Mouse (Mus musculus): ENCODE measurements around the gene Dnaic1. TPM values are rescaled to one million over a fixed set of nuclear protein-coding genes. Genes with fewer than 3 reads are reported as not detected.

The Dnaic1 gene
- total RNA-seq, 2 experiments from 2014 or later = 7.8 to 9.0 TPM

DNA sequence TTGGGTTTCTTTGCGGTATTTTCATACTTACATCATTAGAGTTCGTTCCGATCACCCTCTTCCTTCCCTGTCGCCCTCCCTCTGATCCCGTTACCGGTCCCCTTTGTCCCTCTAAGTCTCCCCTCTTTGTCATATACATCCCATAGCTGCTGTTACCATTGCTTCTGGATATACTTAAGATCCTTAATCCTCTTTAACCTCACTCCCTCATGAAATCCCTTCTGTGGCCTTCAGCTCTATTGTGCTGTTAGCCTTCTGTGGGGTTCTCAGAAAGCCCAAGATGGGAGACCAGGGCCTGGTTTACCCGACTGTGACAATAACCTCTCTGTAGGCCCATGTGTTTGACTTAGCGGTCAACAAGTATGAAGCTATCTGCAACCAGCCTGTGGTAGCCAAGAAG lies 65.1 kb downstream of the Dnaic1 start:
- no peak for DNase-seq (ENCODE audit: low spot score in 2 of 2)

DNA sequence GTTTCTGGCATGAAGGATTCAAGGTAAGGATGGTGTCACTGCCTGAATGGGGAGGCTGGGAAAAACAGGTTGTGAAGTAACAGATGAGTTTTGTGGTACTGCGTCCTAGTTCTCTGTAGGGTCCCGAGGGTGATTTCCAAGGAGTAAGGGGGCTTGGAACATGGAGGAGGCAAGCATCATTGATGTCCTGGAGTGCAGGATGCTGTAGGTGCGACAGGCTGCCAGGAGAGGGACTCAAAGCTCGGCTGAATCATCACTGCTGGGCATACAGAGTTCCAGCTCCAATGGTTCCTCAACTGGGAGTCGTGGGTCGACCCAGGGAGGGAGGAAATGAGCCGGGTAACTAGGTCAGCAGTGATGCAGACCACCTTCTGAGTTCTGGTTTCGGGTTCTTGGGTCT lies 65.6 kb downstream of the Dnaic1 start:
- no peak for DNase-seq (ENCODE audit: low spot score in 2 of 2)

DNA sequence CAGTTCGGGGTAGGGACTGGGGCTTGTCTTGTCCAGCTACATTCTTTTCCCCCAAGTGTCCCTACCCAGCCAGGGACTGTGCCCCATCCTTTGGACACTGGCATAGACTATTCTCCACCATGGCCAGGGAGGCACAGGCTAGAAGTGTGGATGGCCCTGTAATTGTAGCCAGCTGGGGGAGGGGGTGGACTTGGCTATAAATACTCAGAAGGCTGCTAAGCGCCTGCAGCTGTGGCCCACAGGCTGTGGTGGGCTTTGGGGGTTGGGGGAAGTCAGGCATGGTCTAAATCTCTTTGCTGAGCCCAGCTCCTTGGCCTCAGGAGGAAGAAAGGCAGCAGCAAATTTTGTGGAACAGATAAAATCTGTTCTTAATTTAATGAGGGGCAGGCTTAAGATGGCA lies 66.3 kb downstream of the Dnaic1 start:
- no peak for DNase-seq (ENCODE audit: low spot score in 2 of 2)

DNA sequence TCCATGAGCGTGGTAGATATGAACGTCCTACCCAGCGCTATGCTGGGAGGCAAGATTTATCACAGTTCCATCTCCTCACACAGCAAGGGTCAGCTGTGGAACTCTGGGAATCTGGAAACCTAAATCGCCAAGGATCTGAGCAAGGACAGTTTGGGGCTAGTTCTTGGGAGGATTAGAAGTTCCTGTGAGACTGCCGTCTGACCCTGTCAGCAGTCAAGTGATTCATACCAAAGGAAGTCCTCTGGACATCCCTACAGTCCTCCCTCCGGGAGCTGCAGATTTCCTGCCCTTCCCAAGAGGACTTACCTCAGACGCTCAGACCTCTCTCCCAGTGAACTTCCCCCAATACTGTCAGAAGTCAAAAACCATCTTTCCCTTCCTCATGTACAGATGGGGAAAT lies 66.8 kb downstream of the Dnaic1 start:
- no peak for DNase-seq (ENCODE audit: low spot score in 2 of 2)

DNA sequence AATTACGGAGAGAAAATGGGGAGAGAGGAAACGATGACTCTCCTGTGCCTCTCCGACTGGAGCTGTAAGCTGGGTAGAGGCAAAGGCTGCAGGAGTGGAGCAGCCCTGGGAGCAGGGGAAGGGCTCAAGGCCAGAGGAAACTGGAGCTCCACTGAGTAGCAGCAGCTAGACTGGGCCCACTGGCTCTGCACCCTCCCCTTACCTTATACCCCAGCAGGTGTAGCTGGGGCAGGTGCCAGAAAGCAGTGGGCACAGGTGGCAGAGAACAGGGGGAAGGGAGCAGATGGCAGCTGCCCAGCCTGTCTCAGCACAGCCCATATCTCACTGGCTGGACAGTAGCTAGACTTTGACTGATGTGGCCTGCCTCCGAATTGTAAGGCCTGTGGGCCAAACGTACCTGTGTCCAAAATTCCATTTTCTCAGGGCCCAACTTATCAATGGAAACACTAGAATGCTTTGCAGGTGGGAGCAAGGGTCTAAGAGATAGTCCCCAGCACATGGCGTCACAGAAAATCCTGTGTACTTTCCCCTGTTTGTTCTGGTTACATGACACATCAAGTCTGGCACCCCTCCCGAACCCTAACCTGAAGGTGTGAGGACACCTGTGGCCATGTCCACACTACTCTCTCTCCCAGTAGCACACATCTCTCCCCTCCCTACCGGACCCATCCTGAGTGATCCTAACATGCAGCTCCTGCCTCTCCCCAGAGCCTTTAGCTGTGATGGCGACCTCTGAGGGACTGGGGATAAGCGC lies 67.5 kb downstream of the Dnaic1 start:
- DNase-seq (ENCODE audit: low spot score in 2 of 2) = no peak

DNA sequence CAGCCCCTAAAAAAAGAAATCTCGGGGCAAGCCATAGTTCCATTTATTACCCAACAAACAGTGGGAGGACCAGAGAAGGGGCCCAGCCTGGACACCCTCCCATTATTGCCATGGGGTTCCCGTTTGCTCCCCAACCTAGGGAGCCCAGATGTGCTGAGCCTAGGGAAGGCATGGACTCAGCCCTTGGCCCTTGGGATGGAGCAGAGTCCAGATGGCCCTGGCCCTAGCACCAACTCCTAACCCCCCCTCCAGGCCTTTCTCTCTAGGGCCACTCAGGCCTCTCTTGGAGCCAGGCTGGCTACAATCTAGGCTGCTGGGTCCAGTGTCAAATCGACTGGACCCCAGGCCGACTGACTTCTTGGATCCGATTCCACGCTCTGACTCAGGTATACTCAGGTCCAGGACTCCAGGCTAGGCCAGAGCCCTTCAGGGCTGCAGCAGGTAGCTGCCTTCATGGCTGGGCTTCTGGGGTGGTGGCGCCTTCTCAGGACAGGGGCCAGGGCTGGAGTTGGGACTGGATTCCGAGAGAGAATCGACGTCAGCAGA lies 68.7 kb downstream of the Dnaic1 start:
- no peak for DNase-seq (ENCODE audit: low spot score in 2 of 2)

DNA sequence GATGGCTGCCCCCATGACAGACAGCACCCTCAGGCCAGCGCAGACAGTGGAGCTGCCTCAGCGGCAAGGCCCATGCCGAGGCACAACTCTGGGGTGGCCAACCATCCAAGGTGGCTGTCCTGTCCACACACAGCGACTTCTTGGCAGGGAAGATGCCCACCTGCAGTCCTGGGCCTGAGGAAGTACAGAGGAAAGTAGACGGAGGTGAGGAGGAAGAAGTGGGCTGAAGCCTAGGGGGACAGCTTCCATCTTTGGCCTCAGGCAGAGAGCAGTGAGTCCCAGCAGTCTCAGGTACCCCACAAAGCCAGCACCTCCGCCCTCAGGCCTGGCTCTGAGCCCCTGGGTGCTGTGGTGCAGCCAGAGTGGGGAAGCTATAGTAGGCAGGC lies 69.2 kb downstream of the Dnaic1 start:
- DNase-seq (ENCODE audit: low spot score in 2 of 2) = no peak

DNA sequence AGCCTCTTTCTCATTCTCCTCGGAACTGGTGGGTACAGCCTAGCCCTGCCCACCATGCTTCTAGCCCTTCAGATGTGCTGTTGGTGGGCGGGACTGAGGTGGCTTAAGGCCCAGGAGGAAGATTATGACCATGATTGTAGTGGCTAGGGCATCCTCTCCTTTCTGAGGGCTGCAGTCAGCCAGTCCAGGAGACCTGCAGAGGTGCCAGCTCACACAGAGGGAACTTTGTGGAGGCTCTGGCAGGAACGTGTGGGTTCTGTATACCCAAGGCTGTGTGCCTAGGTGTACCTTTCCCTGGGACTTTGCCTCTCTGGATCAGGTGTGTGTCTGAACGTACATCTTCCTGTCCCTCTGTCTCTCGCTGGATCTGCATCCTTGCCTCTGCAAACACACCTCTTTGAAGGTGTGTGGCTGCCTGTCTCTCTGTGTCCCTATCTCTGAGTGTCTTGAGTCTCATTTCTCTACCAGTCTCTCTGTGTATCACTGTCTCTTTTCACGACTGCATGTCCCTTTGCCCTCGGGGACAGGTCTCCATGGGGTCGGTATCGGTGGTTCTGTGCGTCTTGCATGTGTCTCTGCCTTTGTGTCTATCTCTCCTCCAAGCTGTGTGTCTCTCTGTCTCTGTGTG lies 69.8 kb downstream of the Dnaic1 start:
- DNase-seq (ENCODE audit: low spot score in 2 of 2) = no peak

DNA sequence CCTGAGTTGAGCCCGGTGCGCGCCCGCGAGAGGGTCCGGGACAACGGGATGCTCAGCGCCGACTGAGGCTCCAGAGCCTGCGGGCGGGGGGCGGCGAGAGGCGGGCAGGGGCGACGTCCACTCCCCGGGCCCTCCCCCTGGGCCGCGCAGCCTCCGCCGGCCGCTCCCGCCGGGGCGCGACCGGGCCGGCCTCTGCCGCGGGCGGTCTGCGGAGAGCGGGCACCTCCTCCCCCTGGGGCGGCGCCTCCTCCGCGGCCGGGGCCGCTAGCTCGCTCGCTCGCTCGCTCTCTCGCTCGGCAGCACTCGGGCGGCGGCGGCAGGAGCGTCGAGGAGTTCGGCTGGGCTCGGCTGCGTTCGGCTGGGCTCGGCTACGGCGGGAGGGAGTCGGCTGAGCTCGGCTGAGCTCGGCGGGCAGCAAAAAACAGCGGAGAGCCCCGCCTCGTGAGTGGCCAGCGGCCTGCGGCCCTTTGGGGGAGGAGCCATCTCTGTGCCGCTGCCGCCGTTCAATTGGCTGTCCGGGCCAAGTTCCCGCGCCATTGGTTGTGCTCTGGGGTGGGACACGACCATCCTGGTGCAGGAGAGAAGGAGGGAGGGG lies 70.4 kb downstream of the Dnaic1 start, which contains the start of gene Enho:
TSS of gene Enho (minus strand) at position 412 of the 595 bp plus-strand sequence.
- DNase-seq (ENCODE audit: low spot score in 2 of 2) = peak; percentile 92

DNA sequence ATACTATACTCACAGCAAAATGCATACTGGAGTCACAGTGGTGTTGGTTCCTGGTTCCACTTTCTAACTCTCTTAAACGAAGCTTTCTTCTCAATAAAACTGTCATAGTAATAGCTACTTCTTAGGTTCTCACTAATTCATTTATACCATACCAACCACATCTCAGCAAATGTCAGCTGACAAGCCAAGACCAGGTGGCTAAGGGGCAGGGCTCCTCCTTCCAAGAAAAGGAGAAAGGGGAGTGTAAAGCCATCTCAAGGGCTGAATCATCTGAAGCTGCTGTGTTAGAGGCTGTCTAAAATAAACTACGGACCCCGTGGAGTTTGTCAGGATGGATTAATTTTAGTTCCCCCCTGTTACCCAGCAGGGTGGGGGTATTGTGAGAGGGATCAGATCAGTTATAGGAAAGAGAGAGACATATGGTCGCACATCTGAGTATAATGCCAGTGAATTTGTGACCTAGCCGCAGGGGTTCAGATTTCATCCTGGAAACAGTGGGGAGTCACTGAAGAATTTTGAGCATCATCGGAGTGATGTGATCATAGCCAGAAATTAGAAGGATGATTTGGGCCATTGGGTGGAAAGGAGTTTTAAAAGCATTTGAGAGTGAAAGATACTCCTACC lies 71.7 kb downstream of the Dnaic1 start:
- no peak for DNase-seq (ENCODE audit: low spot score in 2 of 2)

DNA sequence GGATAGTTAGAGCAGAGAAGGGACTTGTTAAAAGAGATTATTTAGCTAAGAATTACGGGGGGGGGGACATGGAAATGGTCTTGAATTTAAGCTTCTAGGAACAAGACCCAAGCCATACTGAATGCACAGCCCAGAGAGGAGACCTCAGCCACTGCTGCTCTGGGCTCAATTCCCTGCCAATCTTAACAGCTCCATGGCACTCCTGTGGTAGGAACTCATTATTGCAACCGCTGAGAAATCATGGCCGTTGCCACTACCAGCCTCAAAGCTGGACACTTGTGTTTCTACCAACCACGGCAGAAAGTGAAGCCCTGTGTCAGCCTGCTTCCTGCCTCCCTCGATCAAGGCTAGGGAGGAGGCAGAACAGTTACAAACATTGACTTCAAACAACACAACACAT lies 75.9 kb downstream of the Dnaic1 start:
- peak in 1 of 2 experiments; percentile 37 for DNase-seq (ENCODE audit: low spot score in 2 of 2)

DNA sequence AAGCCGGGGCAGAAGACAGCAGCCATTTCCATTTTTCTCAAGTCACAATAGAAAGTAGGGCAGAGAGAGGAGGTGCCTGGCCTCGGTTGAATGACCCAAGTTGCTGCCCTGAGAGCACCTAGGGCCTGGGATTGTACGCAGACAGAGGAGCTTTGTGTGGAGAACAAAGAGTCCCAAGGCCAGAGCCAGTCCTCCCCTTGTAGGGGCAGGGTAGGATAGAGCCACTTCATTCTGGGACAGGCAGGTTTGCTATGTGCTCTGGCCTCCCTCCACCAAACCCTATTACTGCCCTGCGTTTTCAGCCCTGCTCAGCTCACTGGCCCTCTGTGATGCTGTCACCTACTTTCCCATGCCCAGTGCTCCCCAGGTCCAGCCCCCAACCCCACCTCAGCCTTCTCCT lies 78.6 kb downstream of the Dnaic1 start:
- DNase-seq (ENCODE audit: low spot score in 2 of 2) = peak in 1 of 2 experiments; percentile 22

DNA sequence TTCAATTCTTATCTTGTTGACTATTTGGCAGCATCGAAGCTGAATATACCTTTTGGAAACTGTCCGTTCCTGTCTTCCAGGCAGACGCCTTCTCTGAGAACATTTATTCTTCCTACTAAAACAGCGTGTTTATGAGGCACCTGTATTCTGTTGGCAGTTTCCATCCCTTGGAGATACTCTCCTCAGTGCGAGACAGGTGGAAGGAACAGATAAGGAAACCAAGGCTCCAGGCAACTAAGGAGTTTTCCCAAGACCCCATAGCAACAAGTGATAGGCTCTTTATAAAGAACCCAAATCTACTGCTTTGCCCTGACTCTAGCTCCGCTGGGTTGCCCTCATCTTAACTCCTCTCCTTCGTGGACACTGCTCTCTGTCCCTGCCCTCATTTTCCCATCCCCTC lies 79.1 kb downstream of the Dnaic1 start:
- no peak for DNase-seq (ENCODE audit: low spot score in 2 of 2)

DNA sequence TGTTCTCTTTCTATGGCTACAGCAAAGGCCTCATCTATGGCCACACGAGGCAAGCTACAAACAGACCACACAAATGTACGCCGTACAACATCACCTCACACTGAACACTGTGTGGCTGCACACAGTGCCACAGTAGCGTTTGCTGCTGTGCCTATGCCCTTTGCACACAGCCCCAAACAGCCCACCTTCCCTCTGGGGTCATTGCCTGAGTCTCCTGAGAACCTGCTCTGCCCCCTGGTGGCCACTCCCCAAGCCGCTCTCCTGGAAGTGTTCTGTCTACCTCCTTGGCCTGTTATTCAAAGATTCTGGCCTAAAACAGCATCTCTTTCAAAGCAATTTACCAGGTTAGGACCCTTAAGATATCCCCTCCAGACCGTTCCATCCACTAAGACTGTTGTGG lies 83.7 kb downstream of the Dnaic1 start:
- DNase-seq (ENCODE audit: low spot score in 2 of 2) = peak in 1 of 2 experiments; percentile 79

DNA sequence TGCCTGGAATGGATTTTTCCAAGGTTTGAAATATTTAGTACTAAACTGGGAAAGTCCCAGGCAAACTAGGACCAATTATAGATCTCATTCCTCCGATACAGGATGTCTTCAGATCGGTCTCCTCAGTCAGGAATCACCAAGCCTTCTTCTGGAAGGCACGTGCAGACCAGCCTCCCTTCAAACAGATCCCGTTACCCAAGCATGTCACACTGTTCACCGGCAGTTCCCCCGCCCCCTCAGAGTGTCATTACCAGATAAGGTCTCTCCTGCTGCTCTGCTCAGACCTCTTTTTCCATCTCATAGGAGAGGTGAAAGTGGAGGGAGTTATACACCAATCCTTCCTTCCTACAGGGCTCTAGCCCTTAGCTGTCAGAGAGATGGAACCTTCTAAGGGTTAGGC lies 84.2 kb downstream of the Dnaic1 start:
- no peak for DNase-seq (ENCODE audit: low spot score in 2 of 2)

DNA sequence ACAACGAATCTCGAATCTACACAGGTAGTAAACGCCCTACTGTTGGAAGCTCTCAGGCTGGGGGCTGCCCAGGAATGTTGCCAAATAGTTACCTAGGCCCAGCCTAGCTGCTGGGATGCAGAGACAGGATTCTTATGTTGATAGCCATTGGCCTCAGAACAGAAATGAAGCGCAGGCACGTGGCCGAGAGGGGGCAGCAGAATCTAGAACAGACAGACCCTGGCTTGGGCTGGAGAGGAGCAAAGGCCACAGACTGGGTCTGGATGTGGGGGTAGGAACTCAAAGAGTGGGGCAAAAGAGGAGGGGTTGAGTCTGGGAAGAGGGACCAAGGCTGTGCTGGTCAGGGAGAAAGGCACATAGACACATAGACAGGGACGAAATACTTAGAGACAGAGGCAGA lies 84.6 kb downstream of the Dnaic1 start:
- DNase-seq (ENCODE audit: low spot score in 2 of 2) = peak in 1 of 2 experiments; percentile 60

DNA sequence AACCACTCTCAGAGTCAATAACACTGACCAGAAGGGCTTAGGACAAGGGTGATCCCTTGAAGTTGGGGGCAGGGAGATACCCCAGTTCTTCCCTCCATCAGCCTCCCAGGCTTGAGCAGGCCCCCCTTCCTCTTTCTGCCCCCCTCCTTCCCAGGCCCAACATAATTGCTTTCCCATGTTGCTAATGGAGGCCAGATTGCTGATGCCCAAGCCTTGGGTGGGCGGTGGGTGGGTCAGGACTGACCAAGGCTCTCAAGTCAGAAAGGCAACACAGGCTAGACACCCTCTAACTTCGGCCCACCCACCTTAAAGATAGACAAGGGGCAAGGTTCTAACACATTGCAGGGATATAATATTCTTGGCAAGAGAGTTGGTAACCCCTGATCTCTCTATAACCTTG lies 86.0 kb downstream of the Dnaic1 start:
- no peak for DNase-seq (ENCODE audit: low spot score in 2 of 2)

DNA sequence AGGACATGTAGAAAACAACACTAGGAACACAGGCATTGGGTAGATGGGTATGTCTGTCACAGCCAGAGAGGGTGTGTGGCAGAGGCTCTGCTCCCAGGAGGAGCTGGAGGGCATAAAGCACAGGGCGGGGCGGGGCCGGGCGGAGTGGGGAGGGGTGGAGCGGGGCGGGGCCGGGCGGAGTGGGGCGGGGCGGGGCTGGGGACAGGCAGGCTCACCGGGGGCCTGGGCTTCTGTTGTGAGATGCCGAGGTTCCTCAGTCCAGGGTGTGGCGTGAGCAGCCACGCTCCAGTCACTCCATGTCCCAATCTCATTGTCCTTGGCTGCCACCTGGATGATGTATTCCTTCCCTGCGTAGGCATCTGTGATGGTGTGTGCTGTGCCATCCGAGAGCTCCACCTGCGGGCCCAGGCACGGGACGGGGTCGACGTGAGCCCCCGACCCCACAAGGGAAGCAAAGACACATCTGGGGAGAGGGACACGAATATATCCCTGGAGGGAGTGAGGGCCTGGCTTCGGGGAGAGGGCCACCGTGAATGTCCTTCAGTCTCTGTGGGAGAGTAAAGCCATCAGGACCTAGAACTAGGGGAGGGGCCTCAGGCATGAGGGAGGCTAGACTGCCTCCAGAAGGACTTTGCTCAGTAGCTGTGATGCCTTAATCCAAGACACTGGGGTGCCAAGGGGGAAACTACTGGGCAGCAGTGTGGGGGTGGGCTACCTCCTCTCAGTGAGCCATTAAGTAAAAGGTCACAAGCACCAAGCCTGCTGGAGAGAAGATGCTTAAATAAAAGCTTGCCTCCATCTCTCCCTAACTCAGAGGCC lies 89.2 kb downstream of the Dnaic1 start:
- DNase-seq (ENCODE audit: low spot score in 2 of 2) = no peak

DNA sequence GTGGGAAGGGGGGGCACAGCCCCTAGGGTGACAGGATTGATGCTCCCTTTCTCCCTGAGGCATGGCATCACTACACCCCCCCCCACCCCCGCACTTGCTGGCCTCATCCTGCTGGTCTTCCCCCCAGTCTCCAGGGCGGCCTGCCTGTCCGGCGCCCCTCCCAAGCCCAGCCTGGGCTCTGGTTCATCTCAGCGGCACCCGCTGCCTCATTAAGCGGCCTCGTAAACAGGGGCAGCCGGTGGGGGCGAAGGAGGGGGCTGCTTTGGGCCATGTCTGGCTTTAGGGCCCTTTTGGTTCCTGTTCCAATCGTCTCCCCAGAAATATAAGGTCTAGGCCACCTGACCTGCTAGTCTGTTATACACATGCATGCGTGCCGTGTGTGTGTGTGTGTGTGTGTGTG lies 90.0 kb downstream of the Dnaic1 start:
- DNase-seq (ENCODE audit: low spot score in 2 of 2) = no peak

DNA sequence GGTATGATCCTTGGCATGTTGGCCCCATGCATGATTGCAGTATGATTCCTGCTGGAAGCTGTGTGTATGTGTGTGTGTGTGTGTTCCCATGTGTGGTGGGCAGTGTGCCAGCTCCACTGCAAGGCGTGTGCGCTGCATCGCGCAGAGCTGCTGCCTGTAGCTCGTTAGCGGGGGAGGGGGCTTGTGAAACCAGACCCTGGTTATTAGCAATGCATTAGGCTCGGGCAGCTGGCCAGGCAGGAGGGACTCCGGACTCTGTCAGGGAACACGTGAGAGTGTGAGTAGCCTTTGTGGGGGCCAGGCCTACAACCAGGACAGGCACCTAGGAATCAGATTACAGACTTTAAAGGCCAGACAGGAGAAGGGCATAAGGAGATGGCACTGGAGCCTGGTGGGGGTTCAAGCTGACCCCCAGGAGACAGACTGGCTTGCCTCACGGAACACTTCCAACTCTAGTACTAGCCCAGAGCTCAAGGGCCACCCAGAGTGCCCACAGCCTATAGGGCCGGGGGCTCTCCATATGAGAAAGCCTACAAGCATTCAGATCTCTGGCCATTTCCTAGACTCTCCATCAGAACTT lies 91.4 kb downstream of the Dnaic1 start:
- DNase-seq (ENCODE audit: low spot score in 2 of 2) = no peak

DNA sequence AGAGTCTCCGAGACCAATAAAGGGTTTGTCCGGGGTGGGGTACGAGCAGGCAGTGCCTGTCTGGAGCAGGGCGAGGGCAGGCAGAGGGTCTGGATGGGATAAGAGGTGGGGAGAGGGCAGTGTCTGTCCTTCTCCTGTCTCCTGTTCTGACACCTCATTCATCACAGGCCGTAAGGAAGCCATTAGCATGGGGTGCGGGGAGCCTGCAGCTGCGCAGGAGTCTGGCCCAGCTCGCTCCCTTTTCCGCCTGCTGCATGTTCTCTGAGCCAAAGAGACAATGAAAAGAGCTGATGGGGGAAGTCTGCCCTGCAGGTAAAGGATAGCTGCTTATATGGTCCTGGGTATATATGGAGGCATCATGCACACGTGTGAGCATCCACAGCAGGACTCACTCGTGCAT lies 93.1 kb downstream of the Dnaic1 start:
- DNase-seq (ENCODE audit: low spot score in 2 of 2) = no peak

Data from layer of hippocampus, adult 18-20 months (tissue).